Mouse (Mus musculus) embryo, embryonic 9.5 days (tissue): ENCODE results near the gene Exosc2.

Experiments used
- DNase-seq: peaks from one replicate; pipeline ENCODE4 v3.0.0-alpha.2; 2017; ENCODE audit errors: extremely low spot score

Gene Exosc2

GRCm38 (mm10) chr2:31724730-31725490, 54.4 kb downstream of the Exosc2 start:
- DNase-seq = no peak

GRCm38 (mm10) chr2:31727576-31728277, 57.2 kb downstream of the Exosc2 start:
- no peak for DNase-seq

GRCm38 (mm10) chr2:31730640-31731039, 60.1 kb downstream of the Exosc2 start:
- DNase-seq = no peak
